Mouse (Mus musculus) T-helper 17 cell (primary cell): ENCODE measurements around the gene Rpl24.

Source experiments
- in situ Hi-C, 2 experiments: fragments of 300-600 bp; cut with MboI, MseI; formaldehyde crosslinking; loops; 1 replicate in 1 of 2; 2 replicates in 1 of 2; pipeline ENCODE4 v1.15.1; 2025; ENCODE audit warnings: high pct_unique_total_duplicates in 2 of 2

Gene Rpl24

DNA sequence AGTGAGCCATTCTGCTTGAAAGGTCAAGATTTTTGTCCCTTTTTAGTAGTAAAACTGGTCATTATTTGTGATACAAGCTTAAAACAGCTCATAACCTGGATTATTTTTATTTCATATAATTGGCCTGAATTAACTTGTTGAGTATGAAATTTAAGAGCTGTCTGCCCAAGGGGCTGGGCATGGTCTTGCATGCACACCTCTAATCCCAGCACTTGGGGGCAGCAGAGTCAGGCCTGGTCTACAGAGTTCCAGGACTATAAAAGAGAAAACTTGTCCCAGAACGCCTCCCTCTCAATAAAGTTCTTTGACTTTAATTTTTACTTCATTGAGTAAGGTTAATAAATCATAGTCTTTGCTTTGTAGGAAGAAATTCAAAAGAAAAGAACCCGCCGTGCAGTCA, 3.1 kb downstream of the Rpl24 start:
- in situ Hi-C loops, result loop anchor here in 1 of 2 experiments (10.0 kb wide), 1 partner anchor 1576 kb away; no protein-coding TSS in a partner anchor

GRCm38 (mm10) chr16:55970416-55970815, 4.3 kb downstream of the Rpl24 start:
- in situ Hi-C loops, result loop anchor here (5.0 kb wide), 1 partner anchor 57 kb away; the partner anchor contains the start of gene Pcnp (in 2 of the 2)

DNA sequence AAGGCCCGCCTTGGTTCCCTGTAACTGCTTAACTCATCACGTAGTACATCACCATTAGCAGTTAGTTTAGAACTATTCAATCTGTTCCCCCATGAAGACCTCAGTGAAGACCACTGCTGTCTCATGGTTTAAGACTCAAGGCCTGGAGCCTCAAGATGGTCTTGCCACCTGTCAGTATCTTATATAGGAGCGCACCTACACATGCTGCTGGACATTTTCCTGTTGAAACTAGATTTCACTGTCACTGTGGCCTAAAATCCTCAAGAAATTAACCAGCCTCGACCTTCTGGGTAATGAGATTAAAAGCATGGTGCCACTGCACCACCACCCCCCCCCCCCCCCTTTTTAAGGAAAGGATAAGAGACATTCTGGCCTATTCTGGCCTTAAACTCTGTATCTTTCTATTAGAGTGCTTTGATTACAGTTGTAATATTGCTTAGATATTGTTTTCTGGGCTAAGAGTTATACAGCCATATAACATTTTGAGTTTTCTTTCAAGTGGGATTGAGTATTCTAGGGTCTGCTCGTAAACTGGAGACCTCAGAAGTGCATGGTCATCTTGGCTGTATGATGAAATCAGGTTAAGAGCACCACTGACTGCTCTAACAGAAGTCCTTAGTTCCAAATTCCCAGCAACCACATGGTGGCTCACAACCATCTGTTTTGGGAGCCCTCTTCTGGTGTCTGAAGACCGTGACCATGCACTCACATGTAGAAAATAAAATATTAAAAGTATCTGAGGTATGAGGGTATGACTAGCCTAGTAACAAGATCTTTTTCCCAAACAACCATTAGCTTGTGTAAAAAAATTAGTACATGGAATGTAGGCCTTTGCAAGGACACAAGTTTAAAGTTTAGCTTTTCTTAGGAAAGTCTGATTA, 5.9 kb downstream of the Rpl24 start:
- in situ Hi-C loops, result loop anchor here (5.0 kb wide), 1 partner anchor 55 kb away; the partner anchor contains the start of gene Pcnp (in 2 of the 2)

GRCm38 (mm10) chr16:55972626-55973201, 6.6 kb downstream of the Rpl24 start:
- in situ Hi-C loops, result loop anchor here (5.0 kb wide), 1 partner anchor 55 kb away; the partner anchor contains the start of gene Pcnp (in 2 of the 2)

DNA sequence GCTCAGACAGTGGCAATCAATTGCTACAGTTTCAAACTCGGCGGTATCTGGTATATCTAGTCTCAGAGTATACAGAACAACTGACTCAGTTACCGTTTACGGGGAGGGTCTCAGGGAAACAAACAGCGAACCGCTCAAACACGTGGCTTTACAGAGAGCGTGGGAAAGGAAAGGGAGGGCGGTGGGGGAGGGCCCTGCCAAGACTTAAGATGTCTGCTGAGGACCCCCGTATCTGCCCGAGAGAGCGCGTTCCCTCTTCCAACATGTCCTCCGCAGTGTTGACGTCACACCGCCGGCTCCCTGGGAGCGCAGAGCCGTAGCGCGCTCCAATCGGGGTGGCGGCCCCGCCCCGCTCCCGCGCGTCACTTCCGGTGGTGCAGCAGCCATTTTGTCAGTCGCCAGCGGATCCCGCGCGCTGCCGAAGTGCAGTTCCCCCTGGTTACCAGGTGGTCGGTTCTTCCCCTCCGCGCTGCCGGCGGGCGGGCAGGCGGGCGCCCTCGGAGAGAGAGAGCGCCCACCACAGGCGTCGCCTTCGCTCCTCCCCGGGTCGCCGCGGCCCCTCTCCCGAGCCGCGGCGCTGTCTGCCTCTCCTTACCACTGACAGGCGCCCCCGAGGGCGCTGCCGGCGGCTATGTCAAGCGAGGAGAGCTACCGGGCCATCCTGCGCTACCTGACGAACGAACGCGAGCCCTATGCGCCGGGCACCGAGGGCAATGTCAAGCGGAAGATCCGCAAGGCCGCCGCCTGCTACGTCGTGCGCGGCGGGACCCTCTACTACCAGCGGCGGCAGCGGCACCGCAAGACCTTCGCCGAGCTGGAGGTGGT, 7.6 kb downstream of the Rpl24 start, which contains the start of gene Zbtb11:
Gene Zbtb11, plus strand, starts transcription at position 453 of the 825 bp plus-strand sequence.
- in situ Hi-C loops, result loop anchor here (5.0 kb wide), 1 partner anchor 54 kb away; the partner anchor contains the start of gene Pcnp (in 2 of the 2)

GRCm38 (mm10) chr16:55974256-55974902, 8.3 kb downstream of the Rpl24 start:
- in situ Hi-C loops, result loop anchor here (5.0 kb wide), 1 partner anchor 53 kb away; the partner anchor contains the start of gene Pcnp (in 2 of the 2)

- in situ Hi-C loops, result loop anchor here (5.0 kb wide), 1 partner anchor 52 kb away; the partner anchor contains the start of gene Pcnp (in 2 of the 2)
Measured at GRCm38 (mm10) chr16:55974903-55975285, 8.8 kb downstream of the Rpl24 start.

DNA sequence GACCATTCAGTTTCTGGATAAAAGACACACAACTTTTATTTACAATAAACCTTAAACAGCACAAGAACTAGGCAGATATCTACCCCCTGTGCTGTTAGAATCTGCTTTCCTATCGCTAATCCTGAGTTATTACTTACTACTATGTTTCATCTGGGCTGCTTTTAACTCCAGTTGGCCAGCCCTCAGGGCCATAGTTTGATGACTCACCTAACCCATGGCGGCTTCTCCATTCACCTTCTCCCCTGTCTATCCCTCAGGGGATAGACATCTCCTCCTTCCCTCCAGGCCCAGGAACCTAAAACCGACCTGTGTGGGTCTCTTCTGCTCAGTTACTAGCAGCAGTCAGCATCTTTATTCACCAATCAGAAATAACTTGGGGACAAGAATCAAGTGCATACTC, 19.9 kb downstream of the Rpl24 start:
- in situ Hi-C loops, result no loop called here

DNA sequence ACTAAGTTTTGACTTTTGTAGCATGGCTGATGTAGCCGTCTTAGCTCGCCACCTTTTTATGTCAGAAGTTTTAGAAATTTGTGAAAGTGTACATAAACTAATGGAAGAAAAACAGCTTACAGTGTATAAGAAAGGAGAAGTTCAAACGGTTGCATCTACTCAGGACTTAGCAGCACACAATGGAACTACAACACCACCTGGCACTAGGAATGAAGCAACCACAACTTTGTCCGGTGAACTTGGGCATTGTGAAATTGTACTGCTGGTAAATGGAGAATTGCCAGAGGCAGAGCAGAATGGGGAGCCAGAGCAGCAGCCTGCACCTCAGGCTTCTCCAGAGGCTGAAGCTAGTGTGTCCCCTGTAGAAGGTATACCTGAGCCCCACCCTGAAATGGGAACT, 24.2 kb downstream of the Rpl24 start:
- in situ Hi-C loops, result no loop called here

GRCm38 (mm10) chr16:55994235-55994634, 28.2 kb downstream of the Rpl24 start:
- in situ Hi-C loops, result no loop called here

GRCm38 (mm10) chr16:56006798-56007197, 40.7 kb downstream of the Rpl24 start:
- in situ Hi-C loops, result loop anchor here in 1 of 2 experiments (5.0 to 25.0 kb wide), 2 partner anchors 1131 to 1386 kb away; no protein-coding TSS in a partner anchor

GRCm38 (mm10) chr16:56008862-56009261, 42.8 kb downstream of the Rpl24 start:
- in situ Hi-C loops, result loop anchor here in 1 of 2 experiments (5.0 to 25.0 kb wide), 2 partner anchors 1128 to 1383 kb away; no protein-coding TSS in a partner anchor

DNA sequence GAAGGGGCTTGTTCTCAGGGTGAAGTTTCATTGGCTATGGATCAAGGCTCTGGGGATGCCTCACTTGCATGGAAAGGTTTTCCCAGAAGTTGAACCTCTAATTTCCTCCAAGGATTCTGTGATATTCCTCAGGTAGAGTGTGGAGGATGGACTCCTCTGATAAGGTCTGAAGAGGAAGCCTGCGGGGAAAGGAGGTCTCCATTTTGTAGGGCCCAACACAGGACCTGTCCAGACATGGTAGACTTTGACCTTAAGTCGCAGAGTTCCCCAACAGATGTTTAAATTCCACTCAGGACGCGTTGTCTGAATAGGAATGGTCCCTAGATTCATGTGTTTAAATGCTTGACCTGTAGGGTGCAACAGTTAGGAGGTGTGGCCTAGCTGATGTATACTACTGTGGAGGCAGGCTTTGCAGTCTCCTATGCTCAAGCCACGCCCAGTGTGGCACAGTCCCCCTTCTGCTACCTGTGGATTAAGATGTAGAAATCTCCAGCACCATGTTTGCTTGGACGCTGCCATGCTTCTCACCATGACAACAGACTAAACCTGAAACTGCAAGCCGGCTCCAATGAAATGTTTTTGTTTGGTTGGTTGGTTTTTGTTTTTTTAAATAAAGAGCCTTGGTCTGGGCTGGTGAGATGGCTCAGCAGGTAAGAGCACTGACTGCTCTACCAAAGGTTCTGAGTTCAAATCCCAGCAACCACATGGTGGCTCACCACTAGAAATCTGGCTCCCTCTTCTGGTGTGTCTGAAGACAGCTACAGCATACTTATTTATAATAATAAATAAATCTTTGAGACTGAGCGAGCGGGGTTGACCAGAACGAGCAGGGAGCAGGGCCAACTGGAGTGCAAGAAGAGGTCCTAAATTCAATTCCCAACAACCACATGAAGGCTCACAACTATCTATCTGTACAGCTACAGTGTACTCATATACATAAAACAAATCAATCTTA, 47.0 kb downstream of the Rpl24 start:
- in situ Hi-C loops, result loop anchor here in 1 of 2 experiments (10.0 to 25.0 kb wide), 2 partner anchors 52 to 1124 kb away; no protein-coding TSS in a partner anchor

GRCm38 (mm10) chr16:56014076-56014475, 48.0 kb downstream of the Rpl24 start:
- in situ Hi-C loops, result loop anchor here in 1 of 2 experiments (10.0 to 25.0 kb wide), 2 partner anchors 51 to 1123 kb away; no protein-coding TSS in a partner anchor

DNA sequence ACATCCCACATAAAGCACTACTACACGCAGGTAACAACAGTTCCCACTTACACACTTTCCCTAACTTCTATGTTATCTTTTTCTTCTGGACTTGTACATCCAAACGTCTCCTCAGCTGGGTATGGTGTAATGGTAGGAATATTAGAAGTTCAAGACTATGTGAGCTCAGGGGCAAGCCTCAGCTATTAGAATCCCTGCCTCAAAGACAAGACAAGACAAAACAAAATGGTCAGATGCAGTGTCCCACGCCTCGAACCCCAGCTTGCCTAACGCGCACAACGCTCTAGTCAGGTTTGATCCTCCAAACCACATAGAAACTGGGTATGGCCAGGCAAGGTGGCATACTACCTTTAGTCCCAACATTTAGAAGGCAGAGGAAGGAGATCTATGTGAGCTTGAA, 53.6 kb downstream of the Rpl24 start:
- in situ Hi-C loops, result loop anchor here in 1 of 2 experiments (10.0 to 25.0 kb wide), 2 partner anchors 45 to 1118 kb away; no protein-coding TSS in a partner anchor
